Mouse (Mus musculus) naive thymus-derived CD4-positive, alpha-beta T cell, adult 2 months (primary cell): Measurements from ENCODE around the gene Acads.
A peak's percentile ranks its signal among the peaks of the same experiment; 100 is the strongest.
"Not testable (repeated sequence)": the region's sequence is repeated elsewhere in the genome, so short reads cannot be mapped to it uniquely, and the experiment has no call there.

Source experiments
- DNase-seq: peaks from one replicate; pipeline ENCODE4 v3.0.0-alpha.2; 2011; ENCODE audit warnings: low read depth

Acads gene

GRCm38 (mm10) chr5:115118961-115119570 is at the start of gene Acads:
Acads (minus strand) TSS chr5:115119346.
- DNase-seq = peak; percentile 89

GRCm38 (mm10) chr5:115167396-115167795 is 48.2 kb upstream of the Acads start:
- peak; percentile 83 for DNase-seq

GRCm38 (mm10) chr5:115166815-115167194 is 47.7 kb upstream of the Acads start:
- DNase-seq = no peak

GRCm38 (mm10) chr5:115165895-115166814 is 47.0 kb upstream of the Acads start:
- DNase-seq = peak; percentile 35

- peak; percentile 39 for DNase-seq
Observed at GRCm38 (mm10) chr5:115165351-115165750, 46.2 kb upstream of the Acads start.

GRCm38 (mm10) chr5:115164446-115164845 is 45.3 kb upstream of the Acads start:
- DNase-seq = not testable (repeated sequence)

- DNase-seq = peak; percentile 68
Observed at GRCm38 (mm10) chr5:115163563-115163962, 44.4 kb upstream of the Acads start.

GRCm38 (mm10) chr5:115161940-115162279 is 42.8 kb upstream of the Acads start:
- not testable (repeated sequence) for DNase-seq

GRCm38 (mm10) chr5:115161064-115161939 is 42.2 kb upstream of the Acads start:
- peak; percentile 41 for DNase-seq

- peak; percentile 57 for DNase-seq
Observed at GRCm38 (mm10) chr5:115160655-115161054, 41.5 kb upstream of the Acads start.

- DNase-seq = no peak
Observed at GRCm38 (mm10) chr5:115159165-115159564, 40.0 kb upstream of the Acads start.

- DNase-seq = peak; percentile 99
Observed at GRCm38 (mm10) chr5:115158040-115158983, 39.2 kb upstream of the Acads start, which contains the start of gene Mlec. Mlec (minus strand) TSS chr5:115158179.

GRCm38 (mm10) chr5:115156933-115157589 is 37.9 kb upstream of the Acads start:
- DNase-seq = peak; percentile 74

- peak; percentile 73 for DNase-seq
Observed at GRCm38 (mm10) chr5:115156401-115156800, 37.3 kb upstream of the Acads start.

- peak; percentile 49 for DNase-seq
Observed at GRCm38 (mm10) chr5:115155831-115156230, 36.7 kb upstream of the Acads start.

- DNase-seq = no peak
Observed at GRCm38 (mm10) chr5:115155156-115155631, 36.0 kb upstream of the Acads start.

GRCm38 (mm10) chr5:115152132-115152956 is 33.2 kb upstream of the Acads start:
- DNase-seq = peak; percentile 60

- DNase-seq = peak; percentile 48
Observed at GRCm38 (mm10) chr5:115151457-115151856, 32.3 kb upstream of the Acads start.

GRCm38 (mm10) chr5:115150991-115151390 is 31.8 kb upstream of the Acads start:
- peak; percentile 75 for DNase-seq
